Mouse (Mus musculus) myocyte (in vitro differentiated cells): ENCODE results near the gene Grb10. TPM values are rescaled to one million over a fixed set of nuclear protein-coding genes. Genes with fewer than 3 reads are reported as not detected.

Experiments
- H3K27me3 ChIP-seq: one replicate; pipeline ENCODE4 v1.6.1; 2011; ENCODE audit not compliant: control insufficient read depth, insufficient read depth, insufficient read length
- H3K36me3 ChIP-seq: one replicate; pipeline ENCODE4 v1.6.1; 2011; ENCODE audit not compliant: control insufficient read depth, insufficient read depth
- H3K4me2 ChIP-seq: one replicate; pipeline ENCODE4 v1.6.1; 2011; ENCODE audit warnings: low read depth, control low read depth
- H3K4me3 ChIP-seq: one replicate; pipeline ENCODE4 v1.5.1; 2011; ENCODE audit warnings: mild to moderate bottlenecking, control low read depth, moderate library complexity
- H3K79me2 ChIP-seq: one replicate; pipeline ENCODE4 v1.6.1; 2011; ENCODE audit not compliant: control insufficient read depth, insufficient read depth
- H3ac ChIP-seq: one replicate; pipeline ENCODE4 v1.6.1; 2011; ENCODE audit not compliant: control insufficient read depth, insufficient read length
- CEBPB ChIP-seq: IDR thresholded peaks from 2 replicates; pipeline ENCODE4 v1.6.1; 2011; ENCODE audit warnings: mild to moderate bottlenecking, moderate library complexity; ENCODE audit not compliant: poor library complexity, insufficient read depth, severe bottlenecking
- E2F4 ChIP-seq: IDR thresholded peaks from one replicate; pipeline ENCODE4 v1.6.1; 2011; ENCODE audit warnings: mild to moderate bottlenecking, control low read depth, moderate library complexity; ENCODE audit not compliant: insufficient read depth
- MAX ChIP-seq: IDR thresholded peaks from one replicate; pipeline ENCODE4 v1.6.1; 2011; ENCODE audit warnings: low read depth, mild to moderate bottlenecking, control low read depth
- MYOD1 ChIP-seq, 3 experiments: IDR thresholded peaks; one replicate each; pipeline ENCODE4 v1.6.1; 2011; ENCODE audit warnings: control low read depth in 2 of 3, low read depth in 2 of 3, mild to moderate bottlenecking in 2 of 3, moderate library complexity in 1 of 3; ENCODE audit not compliant: insufficient read length in 2 of 3, control insufficient read depth in 1 of 3
- MYOG ChIP-seq, 3 experiments: IDR thresholded peaks; one replicate each; pipeline ENCODE4 v1.6.1; 2011; ENCODE audit warnings: control low read depth in 2 of 3, low read depth in 2 of 3, mild to moderate bottlenecking in 2 of 3; ENCODE audit not compliant: insufficient read length in 2 of 3, control insufficient read depth in 1 of 3, insufficient read depth in 1 of 3
- POLR2A ChIP-seq: IDR thresholded peaks from one replicate; pipeline ENCODE4 v1.6.1; 2011; ENCODE audit warnings: low read depth, mild to moderate bottlenecking, control low read depth, moderate library complexity; ENCODE audit not compliant: insufficient read length
- POLR2AphosphoS2 ChIP-seq: IDR thresholded peaks from one replicate; pipeline ENCODE4 v1.6.1; 2011; ENCODE audit warnings: low read depth, control low read depth; ENCODE audit not compliant: insufficient read length
- REST ChIP-seq: IDR thresholded peaks from one replicate; pipeline ENCODE4 v1.6.1; 2011; ENCODE audit warnings: mild to moderate bottlenecking, control low read depth, moderate library complexity; ENCODE audit not compliant: insufficient read depth, insufficient read length
- SRF ChIP-seq: IDR thresholded peaks from one replicate; pipeline ENCODE4 v1.6.1; 2011; ENCODE audit warnings: low read depth; ENCODE audit not compliant: control insufficient read depth, insufficient read length
- TCF12 ChIP-seq: IDR thresholded peaks from one replicate; pipeline ENCODE4 v1.6.1; 2011; ENCODE audit warnings: mild to moderate bottlenecking, control low read depth; ENCODE audit not compliant: poor library complexity, insufficient read depth, severe bottlenecking
- TCF3 ChIP-seq: IDR thresholded peaks from one replicate; pipeline ENCODE4 v1.6.1; 2011; ENCODE audit warnings: low read depth, control low read depth; ENCODE audit not compliant: insufficient read length
- USF1 ChIP-seq: IDR thresholded peaks from one replicate; pipeline ENCODE4 v1.6.1; 2011; ENCODE audit warnings: low read depth, mild to moderate bottlenecking, control low read depth, moderate library complexity
- polyA plus RNA-seq: library from polyadenylated mRNA; unstranded; fragments of >200 nt; fragmentation: generic; extraction: Trizol; gene quantifications from one replicate; pipeline ENCODE4 v1.2.1, GENCODE M21; 2012; ENCODE audit warnings: missing spikeins

Gene Grb10
- polyA plus RNA-seq, 1 experiment, result 0.59 TPM

GRCm38 (mm10) chr11:11954606-11955005 is 83.9 kb downstream of the Grb10 start:
- Histone ChIP-seq H3K4me2 (no peak overlapping the region), H3K27me3 (no peaks in the 10 kb centered on the region), H3K79me2 (no peaks in the 10 kb centered on the region), H3ac (no peak overlapping the region), H3K36me3 (no peaks in the 10 kb centered on the region), H3K4me3 (no peak overlapping the region)
- no peak for TF ChIP-seq POLR2AphosphoS2
- no peak for TF ChIP-seq MYOD1 (IDR thresholded peaks at IDR 0.05; ENCODE audit: control insufficient read depth in 1 of 3, insufficient read length in 2 of 3, low read depth in 2 of 3)
- no peak for TF ChIP-seq USF1
- no peak for TF ChIP-seq CEBPB
- TF ChIP-seq MYOG (IDR thresholded peaks at IDR 0.05; ENCODE audit: control insufficient read depth in 1 of 3, insufficient read depth in 1 of 3, insufficient read length in 2 of 3, low read depth in 2 of 3), result no peak
- TF ChIP-seq SRF, result no peak
- no peak for TF ChIP-seq REST
- TF ChIP-seq TCF3, result no peak
- no peak for TF ChIP-seq TCF12
- TF ChIP-seq E2F4, result no peak
- TF ChIP-seq POLR2A, result no peak
- no peak for TF ChIP-seq MAX

GRCm38 (mm10) chr11:11954115-11954438 is 84.4 kb downstream of the Grb10 start:
- Histone ChIP-seq H3K36me3 (no peaks in the 10 kb centered on the region), H3K4me3 (no peak overlapping the region), H3K4me2 (no peak overlapping the region), H3ac (no peak overlapping the region), H3K27me3 (no peaks in the 10 kb centered on the region), H3K79me2 (no peaks in the 10 kb centered on the region)
- TF ChIP-seq MAX, result no peak
- no peak for TF ChIP-seq REST
- TF ChIP-seq TCF3, result no peak
- no peak for TF ChIP-seq SRF
- TF ChIP-seq TCF12, result no peak

DNA sequence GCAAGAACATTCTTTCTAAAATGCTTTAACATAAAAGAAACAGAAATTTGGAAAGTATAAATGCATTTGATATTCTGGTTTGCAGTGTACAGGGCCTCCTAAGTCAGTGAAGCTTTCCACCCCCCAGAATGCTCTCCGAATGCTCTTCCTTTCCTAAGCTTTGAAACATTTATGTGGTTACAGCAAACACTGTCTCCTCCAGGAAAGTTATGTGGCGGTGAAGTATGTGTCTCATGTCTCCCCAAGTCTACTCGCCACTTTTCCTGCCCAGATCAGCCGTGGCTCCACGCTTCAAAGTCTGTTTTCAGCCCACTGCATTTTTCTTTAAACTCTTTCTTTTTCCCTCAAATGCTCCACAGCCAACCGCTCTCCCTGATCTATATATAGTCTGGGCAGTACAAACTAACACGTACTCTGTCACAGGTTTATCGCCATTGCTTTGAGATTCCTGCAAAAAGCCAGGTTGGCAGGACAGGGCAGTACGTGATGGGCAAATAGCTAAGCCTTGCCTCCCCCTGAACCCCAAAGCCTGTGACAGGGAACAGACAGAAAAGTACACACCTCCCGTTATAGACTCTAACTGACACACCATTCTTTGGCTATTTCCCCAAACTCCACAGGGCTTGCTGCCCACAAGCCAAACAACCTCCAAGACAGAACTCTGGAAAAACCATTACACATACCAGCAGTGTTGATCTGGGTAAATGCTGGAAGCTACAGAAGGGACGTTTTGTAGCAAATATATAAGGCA is 84.9 kb downstream of the Grb10 start:
- Histone ChIP-seq H3K4me3 (no peak overlapping the region), H3K27me3 (no peaks in the 10 kb centered on the region), H3K36me3 (no peaks in the 10 kb centered on the region), H3K4me2 (peak overlapping the region; percentile 14), H3ac (no peak overlapping the region), H3K79me2 (no peaks in the 10 kb centered on the region)
- TF ChIP-seq E2F4 (no peak), CEBPB (no peak), TCF3 (no peak), MAX (no peak), MYOD1 (IDR thresholded peaks at IDR 0.05; ENCODE audit: control insufficient read depth in 1 of 3, insufficient read length in 2 of 3, low read depth in 2 of 3) (no peak)

GRCm38 (mm10) chr11:11952569-11952968 is 85.9 kb downstream of the Grb10 start:
- Histone ChIP-seq H3K4me2 (no peak overlapping the region), H3ac (no peak overlapping the region), H3K27me3 (no peaks in the 10 kb centered on the region), H3K79me2 (no peaks in the 10 kb centered on the region), H3K4me3 (no peak overlapping the region), H3K36me3 (no peaks in the 10 kb centered on the region)
- TF ChIP-seq MYOD1 (IDR thresholded peaks at IDR 0.05; ENCODE audit: control insufficient read depth in 1 of 3, insufficient read length in 2 of 3, low read depth in 2 of 3) (no peak), TCF12 (no peak), SRF (no peak), POLR2A (no peak), MAX (no peak), MYOG (IDR thresholded peaks at IDR 0.05; ENCODE audit: control insufficient read depth in 1 of 3, insufficient read depth in 1 of 3, insufficient read length in 2 of 3, low read depth in 2 of 3) (no peak), CEBPB (no peak), POLR2AphosphoS2 (no peak)

GRCm38 (mm10) chr11:11948988-11949365 is 89.5 kb downstream of the Grb10 start:
- Histone ChIP-seq H3K4me2 (no peak overlapping the region), H3K27me3 (no peaks in the 10 kb centered on the region), H3K79me2 (no peaks in the 10 kb centered on the region), H3K36me3 (no peaks in the 10 kb centered on the region), H3ac (no peak overlapping the region), H3K4me3 (no peak overlapping the region)
- no peak for TF ChIP-seq TCF12
- TF ChIP-seq USF1, result no peak
- no peak for TF ChIP-seq MAX
- TF ChIP-seq POLR2AphosphoS2, result no peak
